In genomic region chr11:11513008-11513799, GRCm38 (mm10) we compare ENCODE assay signal across 26 mouse cellular contexts. TPM values are rescaled to one million over a fixed set of nuclear protein-coding genes. Genes with fewer than 3 reads are reported as not detected.
DNase-seq lines count a peak whose midpoint lies in the region; ATAC-seq and TF ChIP-seq lines count a peak whose summit lies in the region.
"Had no signal": no experiment of that assay in that cellular context is flagged by ENCODE, and none has a peak within 500 bp of the region (broad histone marks: within the 10 kb centered on the region; RNA-seq: fewer than 3 reads in every experiment).

No protein-coding gene starts in this region.

- intact Hi-C loops in heart, adult 2 months (cut with DNase I) = no loop called here

- no peak for TF ChIP-seq POLR2A in heart, adult 2 months (IDR thresholded peaks at IDR 0.05; ENCODE audit: insufficient read depth, low read depth, low read length)

- TF ChIP-seq EP300 in heart, adult 2 months (IDR thresholded peaks at IDR 0.05; ENCODE audit: insufficient read depth, low read depth, low read length) = no peak

- H3K4me1 ChIP-seq in hindbrain, postnatal 0 days (ENCODE audit: insufficient read depth, low read length) = no peaks in the 10 kb centered on the region
- H3K4me1 ChIP-seq in heart, adult 2 months (ENCODE audit: control insufficient read depth, insufficient read depth, low read length) = no peaks in the 10 kb centered on the region
- H3K4me1 ChIP-seq: embryonic facial prominence, embryonic 15.5 days; heart, embryonic 15.5 days; limb, embryonic 13.5 days; neural tube, embryonic 15.5 days had no signal

- no peaks in the 10 kb centered on the region for H3K9me3 ChIP-seq in hindbrain, postnatal 0 days (ENCODE audit: low read length)
- H3K9me3 ChIP-seq: embryonic facial prominence, embryonic 15.5 days; heart, embryonic 15.5 days; limb, embryonic 13.5 days; liver, embryonic 15.5 days; neural tube, embryonic 15.5 days had no signal

- no peak overlapping the region for H3K9ac ChIP-seq in hindbrain, postnatal 0 days (replicated peaks; ENCODE audit: low read length)
- no peak overlapping the region for H3K9ac ChIP-seq in heart, adult 2 months (ENCODE audit: low read depth, low read length)
- H3K9ac ChIP-seq: embryonic facial prominence, embryonic 15.5 days; heart, embryonic 15.5 days; limb, embryonic 13.5 days; liver, embryonic 15.5 days; neural tube, embryonic 15.5 days had no signal

- H3K4me3 ChIP-seq in hindbrain, postnatal 0 days (ENCODE audit: low read length) = no peak overlapping the region
- no peak overlapping the region for H3K4me3 ChIP-seq in heart, adult 2 months
- H3K4me3 ChIP-seq: embryonic facial prominence, embryonic 15.5 days; gastrocnemius, adult 2 months; heart, embryonic 15.5 days; limb, embryonic 13.5 days; liver, embryonic 15.5 days; megakaryocyte, embryonic 14.5 days; myocyte; neural tube, embryonic 15.5 days had no signal

- H3K4me2 ChIP-seq in hindbrain, postnatal 0 days (ENCODE audit: low read depth, low read length) = no peak overlapping the region
- H3K4me2 ChIP-seq: embryonic facial prominence, embryonic 15.5 days; heart, embryonic 15.5 days; limb, embryonic 13.5 days; liver, embryonic 15.5 days; neural tube, embryonic 15.5 days had no signal

- DNase-seq in layer of hippocampus, adult 9-10 months (ENCODE audit: low spot score) = peak; percentile 2
- DNase-seq in layer of hippocampus, postnatal 10 days (ENCODE audit: low spot score in 2 of 2) = no peak
- DNase-seq in A20 (ENCODE audit: low read depth, low spot score) = peak; percentile 21
- peak; percentile 7 for DNase-seq in brain, adult 2 months (ENCODE audit: low read depth, low spot score)
- DNase-seq in hindbrain, postnatal 0 days (ENCODE audit: low spot score) = no peak
- no peak for DNase-seq in lung, postnatal 10 days
- no peak for DNase-seq in heart, adult 2 months
- DNase-seq: adrenal gland, postnatal 10 days; cerebellum, postnatal 14 days; gastrocnemius, adult 2 months; heart, adult 11 months; heart, postnatal 4 days; kidney, postnatal 4 days; layer of hippocampus, postnatal 36 days; midbrain, embryonic 14.5 days; right cerebral cortex, postnatal 25 days had no signal

- no peaks in the 10 kb centered on the region for H3K27me3 ChIP-seq in hindbrain, postnatal 0 days (ENCODE audit: insufficient read depth, low read length)
- no peaks in the 10 kb centered on the region for H3K27me3 ChIP-seq in heart, adult 2 months (ENCODE audit: control insufficient read depth, insufficient read depth, low read length)
- H3K27me3 ChIP-seq: embryonic facial prominence, embryonic 15.5 days; heart, embryonic 15.5 days; limb, embryonic 13.5 days; liver, embryonic 15.5 days; megakaryocyte, embryonic 14.5 days; neural tube, embryonic 15.5 days had no signal

- H3K79me2 ChIP-seq in heart, adult 2 months (replicated peaks; ENCODE audit: control insufficient read depth, insufficient read depth, low read length) = no peaks in the 10 kb centered on the region

- no peak for TF ChIP-seq CTCF in hindbrain, postnatal 0 days (IDR thresholded peaks at IDR 0.05; ENCODE audit: low read depth)
- no peak for TF ChIP-seq CTCF in heart, adult 2 months (IDR thresholded peaks at IDR 0.05)

- WGBS in hindbrain, postnatal 0 days = 77% methylated on average over 2 of the region's 2 CpGs
- WGBS in heart, adult 2 months = 45% methylated on average over 2 of the region's 2 CpGs

- peak; percentile 77 for ATAC-seq in megakaryocyte progenitor cell, adult 5-6 weeks (replicated peaks; ENCODE audit: poor library complexity)
- no peak for ATAC-seq in hindbrain, postnatal 0 days
- ATAC-seq: lung, postnatal 0 days; Patski had no signal

- no peak overlapping the region for H3K27ac ChIP-seq in hindbrain, postnatal 0 days
- no peak overlapping the region for H3K27ac ChIP-seq in heart, adult 2 months
- H3K27ac ChIP-seq: embryonic facial prominence, embryonic 15.5 days; gastrocnemius, adult 2 months; heart, embryonic 15.5 days; limb, embryonic 13.5 days; liver, embryonic 15.5 days; neural tube, embryonic 15.5 days had no signal

- H3K36me3 ChIP-seq in hindbrain, postnatal 0 days (ENCODE audit: insufficient read depth, low read length) = no peaks in the 10 kb centered on the region
- no peaks in the 10 kb centered on the region for H3K36me3 ChIP-seq in heart, adult 2 months (ENCODE audit: control insufficient read depth, insufficient read depth, low read length)
- H3K36me3 ChIP-seq: embryonic facial prominence, embryonic 15.5 days; heart, embryonic 15.5 days; limb, embryonic 13.5 days; liver, embryonic 15.5 days; neural tube, embryonic 15.5 days had no signal

RNA-seq across cellular contexts. Expression of gene Zpbp, which starts 51.0 kb away (rescaled TPM):
- 1 to 10 TPM in 1 of 2 experiments, under 1 TPM in 1; 0.91 to 1.2 TPM for total RNA-seq in layer of hippocampus, postnatal 10 days (2021)
- 1.8 and 2.8 TPM in 2 replicates for total RNA-seq in megakaryocyte progenitor cell, adult 5-6 weeks (2015)
- total RNA-seq in megakaryocyte progenitor cell, adult 5-6 weeks (2017) = 0.88 and 1.3 TPM in 2 replicates
- 3.2 and 3.4 TPM in 2 replicates for total RNA-seq in hindbrain, postnatal 0 days (2014; rRNA removed)
- 2.4 and 2.7 TPM in 2 replicates for polyA plus RNA-seq in hindbrain, postnatal 0 days (2015; fragmentation: Nextera tagmentation; extraction: Ambion mirVana)
- under 1 TPM; 0.52 to 0.60 TPM for total RNA-seq in heart, adult 2 months (2021)
- polyA plus RNA-seq in heart, adult 2 months (2012; rRNA removed) = 0.16 and 0.41 TPM in 2 replicates
- polyA plus RNA-seq: myocyte had no signal

RNA-seq across cellular contexts. Expression of gene Spata48, which starts 51.3 kb away (rescaled TPM):
- 1 to 10 TPM; 1.7 to 2.0 TPM for total RNA-seq in layer of hippocampus, postnatal 10 days (2021)
- total RNA-seq in megakaryocyte progenitor cell, adult 5-6 weeks (2015) = 1.6 and 3.0 TPM in 2 replicates
- 0.21 and 0.84 TPM in 2 replicates for total RNA-seq in megakaryocyte progenitor cell, adult 5-6 weeks (2017)
- 0.26 TPM in 1 of 2 replicates, not detected in the other for total RNA-seq in hindbrain, postnatal 0 days (2014; rRNA removed)
- 0.83 and 2.7 TPM in 2 replicates for polyA plus RNA-seq in hindbrain, postnatal 0 days (2015; fragmentation: Nextera tagmentation; extraction: Ambion mirVana)
- total RNA-seq in heart, adult 2 months (2021) = 1 to 10 TPM in 1 of 2 experiments, under 1 TPM in 1; 0.59 to 1.0 TPM
- polyA plus RNA-seq in heart, adult 2 months (2012; rRNA removed) = 0.20 and 1.1 TPM in 2 replicates
- polyA plus RNA-seq: myocyte, Patski had no signal

Comparison
In these comparisons a context has a peak if more than half of its experiments do, and no peak if none do; other contexts are left out.
1. DNase-seq: peak in layer of hippocampus, adult 9-10 months (single experiment), A20 (single experiment) and brain, adult 2 months (single experiment); none in layer of hippocampus, postnatal 10 days (0 of 2), hindbrain, postnatal 0 days (single experiment), lung, postnatal 10 days (single experiment) and heart, adult 2 months (0 of 2).